Mouse (Mus musculus) gastrocnemius, postnatal 36 days (tissue): Measurements from ENCODE around the gene Pax8. TPM values are rescaled to one million over a fixed set of nuclear protein-coding genes. Genes with fewer than 3 reads are reported as not detected.
A peak's percentile ranks its signal among the peaks of the same experiment; 100 is the strongest.

Source experiments
- DNase-seq, 2 experiments: peaks; one replicate each; pipeline ENCODE4 v3.0.0; 2022
- intact Hi-C: fragments of 180-260 bp; cut with DNase I; formaldehyde crosslinking; loops from one replicate; pipeline ENCODE4 v1.15.1; 2025
- total RNA-seq, 2 experiments: library from RNA; stranded (reverse); gene quantifications; 2 replicates each; pipeline ENCODE4 v1.2.3; 2021

Pax8 gene
- total RNA-seq, 2 experiments from 2014 or later: not detected

- intact Hi-C loops: no loop called here
- DNase-seq: no peak
Observed at GRCm38 (mm10) chr2:24468430-24468829, 7.0 kb downstream of the Pax8 start.

GRCm38 (mm10) chr2:24467156-24467555, 8.2 kb downstream of the Pax8 start:
- intact Hi-C loops: no loop called here
- no peak for DNase-seq

- intact Hi-C loops: no loop called here
- no peak for DNase-seq
Observed at GRCm38 (mm10) chr2:24460808-24461127, 14.6 kb downstream of the Pax8 start.

DNA sequence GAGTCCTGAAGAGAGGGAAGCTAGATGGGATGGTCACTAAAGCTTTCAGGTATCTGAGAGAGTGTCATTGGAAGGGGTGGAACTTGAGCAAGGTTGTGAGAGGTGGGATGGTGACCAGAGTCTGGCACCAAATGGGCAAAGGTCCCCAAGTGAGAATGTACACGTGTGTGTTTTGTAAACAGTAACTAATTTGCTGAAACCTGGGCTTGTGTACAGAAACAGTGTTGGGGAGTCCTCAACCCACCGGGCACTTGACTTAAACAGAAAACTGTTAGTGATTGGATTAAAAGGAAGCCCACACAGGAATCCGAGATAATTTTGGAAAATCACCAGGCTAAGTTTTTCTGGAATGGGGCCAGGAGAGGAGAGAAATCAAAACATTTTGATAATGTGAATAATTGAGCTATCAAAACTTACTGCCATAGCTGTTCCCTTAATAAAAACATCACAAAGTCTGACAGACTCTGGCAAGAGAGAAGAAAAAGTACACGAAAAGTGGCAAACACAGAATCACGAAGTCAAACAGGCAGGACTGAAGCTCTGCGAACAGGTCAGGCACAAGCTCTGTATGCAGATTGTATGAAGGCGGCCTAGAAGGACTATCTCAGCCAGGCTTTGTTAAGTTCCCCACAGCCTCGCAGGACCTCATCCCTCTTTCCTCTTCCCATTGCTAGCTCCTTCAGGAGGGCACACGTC, 15.1 kb downstream of the Pax8 start:
- no peak for DNase-seq
- intact Hi-C loops: no loop called here

GRCm38 (mm10) chr2:24456841-24457240, 18.6 kb downstream of the Pax8 start:
- intact Hi-C loops: no loop called here
- DNase-seq: no peak

DNA sequence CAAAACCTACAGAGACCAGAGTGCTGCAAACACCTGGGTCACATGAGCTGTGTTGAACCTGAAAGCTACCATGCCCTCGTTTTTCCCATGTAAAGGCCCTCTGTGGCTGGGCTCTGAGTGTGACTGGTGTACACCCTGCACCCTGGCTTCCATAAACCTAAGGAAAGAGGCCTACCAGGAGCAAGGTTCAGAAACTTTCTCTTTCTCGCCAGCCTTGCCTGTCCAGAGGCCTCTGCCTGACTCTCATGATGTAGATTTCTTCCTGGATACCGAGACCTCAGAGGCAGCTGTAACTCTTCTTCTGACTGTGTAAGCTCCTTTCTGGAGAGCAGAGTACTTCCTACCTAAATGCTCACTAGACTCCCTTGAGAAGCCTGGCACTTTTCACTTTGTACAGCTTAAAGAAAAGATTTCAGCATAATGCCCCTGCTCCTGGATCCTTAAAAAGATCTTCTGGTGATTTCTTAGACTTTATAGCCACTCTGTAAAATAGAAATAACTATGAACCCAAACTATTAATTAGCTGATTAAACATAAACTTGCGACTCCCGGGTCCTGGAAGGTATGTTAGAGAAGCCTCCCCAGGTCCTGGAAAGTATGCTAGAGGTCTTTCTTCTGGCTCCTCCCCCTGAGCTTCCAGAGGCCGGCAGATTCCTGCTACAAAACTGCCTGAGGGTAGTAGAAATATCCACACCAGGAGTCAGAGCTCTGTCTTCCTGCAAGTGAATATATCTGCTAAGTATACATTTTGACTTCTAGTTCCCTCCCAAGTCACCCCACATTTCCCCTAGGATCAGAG, 20.1 kb downstream of the Pax8 start:
- intact Hi-C loops: no loop called here
- no peak for DNase-seq

- intact Hi-C loops: no loop called here
- DNase-seq: no peak
Observed at GRCm38 (mm10) chr2:24454429-24455011, 20.9 kb downstream of the Pax8 start.

- DNase-seq: peak in 1 of 2 experiments; percentile 35
- intact Hi-C loops: no loop called here
Observed at GRCm38 (mm10) chr2:24453206-24453605, 22.2 kb downstream of the Pax8 start.

DNA sequence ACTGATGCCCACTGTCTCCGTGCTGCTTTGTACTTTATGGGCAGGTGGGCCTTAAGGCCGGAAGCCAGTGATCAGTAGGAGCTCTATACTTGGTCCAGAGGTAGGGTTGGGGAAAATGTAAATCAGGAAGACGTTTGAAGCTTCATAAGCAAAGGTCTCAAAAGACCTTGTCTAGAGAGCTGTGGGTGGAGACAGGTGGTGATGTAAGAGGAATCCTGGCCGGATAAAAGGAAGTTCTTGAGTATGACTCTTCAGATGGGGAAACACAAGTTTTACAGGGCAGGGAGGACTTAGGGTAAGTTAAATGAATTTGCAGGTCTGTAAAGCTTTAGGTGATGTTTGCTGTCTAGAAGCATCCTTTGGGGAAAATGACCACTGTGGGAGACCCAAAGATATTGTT, 26.3 kb downstream of the Pax8 start:
- no peak for DNase-seq
- intact Hi-C loops: no loop called here

DNA sequence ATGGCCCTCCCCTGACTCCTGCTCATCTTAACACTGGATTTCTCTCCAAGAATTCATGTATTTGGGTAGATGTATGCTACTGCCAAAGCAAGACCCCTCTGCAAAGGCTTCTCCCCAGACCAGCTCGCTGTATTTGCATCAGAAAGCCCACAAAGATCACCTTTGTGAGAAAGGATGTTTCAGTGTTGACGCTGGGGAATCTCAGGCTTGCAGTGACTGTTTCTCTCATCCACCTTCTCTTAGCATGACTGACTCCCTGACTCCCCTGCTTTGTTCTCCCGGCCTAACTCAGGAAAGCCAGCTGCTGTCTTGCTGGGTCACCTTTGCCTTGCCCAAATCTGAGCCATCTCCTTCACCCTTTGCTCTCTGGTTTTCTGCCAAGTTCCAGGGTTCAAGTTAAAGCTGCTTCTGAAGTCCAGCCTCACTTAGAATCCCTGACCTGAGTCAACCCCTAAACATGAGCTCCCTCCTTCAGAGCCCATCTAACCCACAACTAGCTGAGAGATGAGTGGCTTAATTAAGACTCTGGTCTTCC, 32.1 kb downstream of the Pax8 start:
- no peak for DNase-seq
- intact Hi-C loops: no loop called here

GRCm38 (mm10) chr2:24442303-24442925, 33.0 kb downstream of the Pax8 start:
- intact Hi-C loops: no loop called here
- no peak for DNase-seq

DNA sequence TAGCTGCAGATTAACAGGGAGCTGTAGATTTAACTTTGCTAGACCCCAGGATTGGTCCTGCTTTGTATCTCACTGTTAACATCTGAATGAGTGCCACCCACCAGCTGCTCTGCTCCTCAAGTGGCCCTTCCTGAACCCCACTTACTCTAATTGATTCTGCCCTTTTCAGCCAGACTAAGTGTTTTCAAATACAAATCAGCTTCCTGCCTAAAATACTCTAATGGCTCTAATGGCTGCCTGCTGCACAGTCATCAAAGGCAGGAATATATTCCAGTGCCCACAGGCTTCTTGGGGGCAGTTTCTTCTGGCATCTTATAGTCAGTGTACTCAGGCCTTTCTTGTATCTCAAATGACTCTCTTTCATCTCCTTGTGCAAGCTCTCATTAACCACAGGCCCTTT, 33.5 kb downstream of the Pax8 start:
- intact Hi-C loops: no loop called here
- no peak for DNase-seq

DNA sequence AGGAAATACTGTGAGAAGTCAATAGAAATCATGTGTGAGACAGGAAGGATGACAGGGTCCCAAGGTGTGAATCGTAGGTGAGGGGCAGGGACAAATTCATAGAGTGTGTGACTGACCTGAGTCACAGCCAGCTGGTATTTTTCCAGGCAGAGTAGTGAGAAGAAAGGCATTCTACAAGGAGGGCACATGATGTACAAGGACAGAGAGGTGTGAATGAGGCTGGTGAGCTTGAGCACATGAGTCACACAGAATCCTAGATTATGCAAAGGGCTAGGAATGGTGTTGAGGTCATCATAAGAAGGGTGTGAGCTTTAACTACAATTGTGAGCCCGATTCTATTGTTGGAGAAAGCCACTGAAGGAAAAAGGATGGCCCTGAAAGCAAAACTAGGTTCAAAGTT, 35.3 kb downstream of the Pax8 start:
- DNase-seq: no peak
- intact Hi-C loops: no loop called here

GRCm38 (mm10) chr2:24435699-24436098, 39.7 kb downstream of the Pax8 start:
- intact Hi-C loops: no loop called here

GRCm38 (mm10) chr2:24434670-24435069, 40.7 kb downstream of the Pax8 start:
- DNase-seq: no peak
- intact Hi-C loops: no loop called here

More at GRCm38 (mm10) chr2:24435699-24436098, 39.7 kb downstream of the Pax8 start:
- DNase-seq: no peak

GRCm38 (mm10) chr2:24429806-24430205, 45.6 kb downstream of the Pax8 start:
- intact Hi-C loops: no loop called here
- no peak for DNase-seq

- intact Hi-C loops: no loop called here
- no peak for DNase-seq
Observed at GRCm38 (mm10) chr2:24427866-24428675, 47.3 kb downstream of the Pax8 start.

- no peak for DNase-seq
- intact Hi-C loops: no loop called here
Observed at GRCm38 (mm10) chr2:24425630-24426029, 49.8 kb downstream of the Pax8 start.

GRCm38 (mm10) chr2:24422815-24423214, 52.6 kb downstream of the Pax8 start:
- intact Hi-C loops: no loop called here
- DNase-seq: no peak

DNA sequence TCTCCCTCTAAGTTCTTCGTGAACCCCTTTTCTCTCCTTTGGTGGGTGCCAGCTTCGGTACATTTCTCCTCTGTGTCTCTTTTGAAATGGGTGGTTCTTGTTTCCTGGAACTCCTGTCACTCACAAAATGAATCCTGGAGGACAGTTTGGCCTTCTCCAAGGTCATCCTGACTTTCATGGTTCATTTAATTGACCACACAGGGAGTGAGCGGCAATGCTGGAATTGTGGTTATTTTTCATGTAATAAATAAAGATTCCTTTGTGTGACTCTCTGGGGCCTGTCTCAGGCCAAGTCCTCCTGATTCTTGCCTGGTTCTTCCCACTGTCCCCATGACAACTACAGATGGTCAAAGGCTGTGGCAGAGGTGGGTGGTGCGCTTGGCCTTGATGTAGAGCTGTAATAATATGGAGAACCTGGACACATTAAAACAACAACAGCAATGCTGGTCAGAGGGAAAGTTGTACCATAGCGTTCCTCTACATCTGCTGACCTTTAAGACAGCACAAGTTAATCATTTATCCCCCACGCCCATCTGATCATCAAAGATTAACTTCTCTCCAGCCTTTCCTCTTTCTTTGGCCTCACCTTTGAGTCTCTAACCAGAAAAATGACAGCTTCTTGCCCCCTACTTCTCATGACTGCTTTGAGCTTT, 54.1 kb downstream of the Pax8 start:
- DNase-seq: no peak
- intact Hi-C loops: no loop called here
